Mouse (Mus musculus) heart, adult 9 months (tissue): ENCODE measurements around the gene Gigyf1.

ENCODE experiments used
- DNase-seq, 2 experiments: peaks; one replicate each; pipeline ENCODE4 v3.0.0; 2022; ENCODE audit warnings: low spot score in 2 of 2

Gene Gigyf1

GRCm38 (mm10) chr5:137533117-137533827 lies 14.9 kb downstream of the Gigyf1 start, which contains the start of the genes Epo and Gnb2:
Gene Epo, minus strand, starts transcription at chr5:137533242.
Gene Gnb2, minus strand, starts transcription at chr5:137533510.
- peak; percentile 96 to 99 for DNase-seq

- DNase-seq, result no peak
Observed at GRCm38 (mm10) chr5:137534762-137535161, 16.4 kb downstream of the Gigyf1 start.

GRCm38 (mm10) chr5:137535318-137535717 lies 17.0 kb downstream of the Gigyf1 start:
- DNase-seq, result no peak

GRCm38 (mm10) chr5:137537461-137537860 lies 19.1 kb downstream of the Gigyf1 start:
- DNase-seq, result no peak

GRCm38 (mm10) chr5:137539291-137539801 lies 21.0 kb downstream of the Gigyf1 start:
- DNase-seq, result no peak

- no peak for DNase-seq
Observed at GRCm38 (mm10) chr5:137540991-137541390, 22.6 kb downstream of the Gigyf1 start.

GRCm38 (mm10) chr5:137541768-137542540 lies 23.6 kb downstream of the Gigyf1 start:
- DNase-seq, result no peak

- DNase-seq, result no peak
Observed at GRCm38 (mm10) chr5:137544926-137545325, 26.6 kb downstream of the Gigyf1 start.

- DNase-seq, result no peak
Observed at GRCm38 (mm10) chr5:137545596-137545995, 27.2 kb downstream of the Gigyf1 start.

GRCm38 (mm10) chr5:137549840-137550239 lies 31.5 kb downstream of the Gigyf1 start:
- DNase-seq, result no peak

- no peak for DNase-seq
Observed at GRCm38 (mm10) chr5:137551119-137551518, 32.8 kb downstream of the Gigyf1 start.

GRCm38 (mm10) chr5:137553000-137553399 lies 34.7 kb downstream of the Gigyf1 start:
- no peak for DNase-seq

- peak; percentile 14 to 35 for DNase-seq
Observed at GRCm38 (mm10) chr5:137553411-137553837, 35.1 kb downstream of the Gigyf1 start, which contains the start of gene Actl6b. Gene Actl6b, plus strand, starts transcription at chr5:137553517.

- no peak for DNase-seq
Observed at GRCm38 (mm10) chr5:137553898-137554297, 35.5 kb downstream of the Gigyf1 start.

- no peak for DNase-seq
Observed at GRCm38 (mm10) chr5:137561556-137561955, 43.2 kb downstream of the Gigyf1 start.

GRCm38 (mm10) chr5:137562965-137563364 lies 44.6 kb downstream of the Gigyf1 start:
- no peak for DNase-seq

GRCm38 (mm10) chr5:137565744-137566143 lies 47.4 kb downstream of the Gigyf1 start:
- DNase-seq, result no peak

GRCm38 (mm10) chr5:137566416-137566815 lies 48.1 kb downstream of the Gigyf1 start:
- DNase-seq, result no peak

- DNase-seq, result no peak
Observed at GRCm38 (mm10) chr5:137568223-137568798, 50.0 kb downstream of the Gigyf1 start.

GRCm38 (mm10) chr5:137569031-137569430 lies 50.7 kb downstream of the Gigyf1 start:
- DNase-seq, result no peak

GRCm38 (mm10) chr5:137569665-137570064 lies 51.3 kb downstream of the Gigyf1 start, which contains the start of gene Tfr2:
Gene Tfr2, plus strand, starts transcription at chr5:137569840.
- DNase-seq, result peak; percentile 28 to 56

GRCm38 (mm10) chr5:137570181-137570580 lies 51.8 kb downstream of the Gigyf1 start:
- DNase-seq, result no peak
